In the genomic region with DNA sequence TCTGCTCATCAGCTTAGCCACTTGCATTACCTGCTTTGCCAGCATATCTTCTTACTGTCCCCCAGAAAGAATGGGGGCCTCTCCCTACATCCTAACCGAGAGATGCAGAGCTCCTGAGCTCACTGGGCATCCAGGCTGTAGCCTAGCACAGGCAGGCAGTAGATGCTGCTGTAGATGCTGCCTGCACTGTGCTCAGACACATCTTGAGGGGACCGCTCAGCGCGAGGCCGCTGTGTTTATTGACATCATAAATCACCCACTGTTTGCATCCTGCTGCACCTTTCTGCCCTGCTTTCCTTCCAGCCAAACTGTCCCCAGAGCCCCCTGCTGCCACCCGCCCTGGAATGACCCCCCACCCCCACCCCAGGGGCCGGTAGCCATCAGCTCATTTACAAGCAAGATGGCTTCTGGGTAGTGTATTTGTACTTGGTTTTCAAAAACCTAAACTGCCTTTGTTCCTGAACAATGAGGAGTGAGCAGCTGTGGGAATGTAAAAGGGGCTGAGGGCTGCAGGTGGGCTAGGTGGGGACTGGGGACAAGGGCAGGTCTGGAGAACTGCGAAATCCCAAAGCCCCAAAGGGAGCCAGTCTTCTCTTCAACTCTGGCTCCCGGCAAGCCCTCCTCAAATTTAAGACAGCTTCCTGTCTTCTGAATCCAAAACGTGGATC, we compare ENCODE assay signal across 22 mouse cellular contexts.
DNase-seq lines count a peak whose midpoint lies in the region; ATAC-seq and TF ChIP-seq lines count a peak whose summit lies in the region.
"Had no signal": no experiment of that assay in that cellular context is flagged by ENCODE, and none has a peak within 500 bp of the region (broad histone marks: within the 10 kb centered on the region; RNA-seq: fewer than 3 reads in every experiment).

No protein-coding gene starts in this region.

- H3K27me3 ChIP-seq in kidney, embryonic 15.5 days, result peaks cover 37% of the 10 kb centered on the region
- H3K27me3 ChIP-seq in ES-Bruce4 (ENCODE audit: control insufficient read depth, insufficient read depth, low read length, poor library complexity, severe bottlenecking), result no peaks in the 10 kb centered on the region
- H3K27me3 ChIP-seq in limb, embryonic 10.5 days (ENCODE audit: low read depth, poor library complexity, severe bottlenecking), result peaks cover 100% of the 10 kb centered on the region
- H3K27me3 ChIP-seq: forebrain, embryonic 13.5 days had no signal

- no peak for TF ChIP-seq POLR2A in ES-Bruce4 (IDR thresholded peaks at IDR 0.05; ENCODE audit: insufficient read depth, low read length)

- H3K4me2 ChIP-seq in kidney, embryonic 15.5 days, result no peak overlapping the region
- H3K4me2 ChIP-seq: forebrain, embryonic 13.5 days; heart, embryonic 13.5 days; limb, embryonic 13.5 days; liver, embryonic 11.5 days; lung, embryonic 15.5 days; midbrain, embryonic 13.5 days had no signal

- no peaks in the 10 kb centered on the region for H3K36me3 ChIP-seq in kidney, embryonic 15.5 days
- no peaks in the 10 kb centered on the region for H3K36me3 ChIP-seq in ES-Bruce4 (ENCODE audit: control insufficient read depth, insufficient read depth, low read length, poor library complexity, severe bottlenecking)
- H3K36me3 ChIP-seq in limb, embryonic 10.5 days, result no peaks in the 10 kb centered on the region
- H3K36me3 ChIP-seq: heart, embryonic 13.5 days; limb, embryonic 13.5 days; lung, embryonic 15.5 days; midbrain, embryonic 13.5 days had no signal

- ATAC-seq in kidney, embryonic 15.5 days (replicated peaks; ENCODE audit: low FRiP score), result peak; percentile 52; the same call in 1 of the 2 replicates
- ATAC-seq: forebrain, embryonic 13.5 days; inflammation-experienced regulatory T-cells, adult 6 months; midbrain, embryonic 13.5 days had no signal

- H3K4me3 ChIP-seq in kidney, embryonic 15.5 days (replicated peaks), result no peak overlapping the region
- H3K4me3 ChIP-seq in ES-Bruce4 (ENCODE audit: low read depth, low read length), result no peak overlapping the region
- no peak overlapping the region for H3K4me3 ChIP-seq in limb, embryonic 10.5 days
- H3K4me3 ChIP-seq: forebrain, embryonic 13.5 days; heart, embryonic 13.5 days; limb, embryonic 13.5 days; lung, embryonic 15.5 days; midbrain, embryonic 13.5 days had no signal

- no peak for TF ChIP-seq EP300 in ES-Bruce4 (IDR thresholded peaks at IDR 0.05; ENCODE audit: insufficient read depth, low read depth, low read length)

- H3K4me1 ChIP-seq in kidney, embryonic 15.5 days, result peaks cover 10% of the 10 kb centered on the region; the same call in 1 of the 2 replicates
- peaks cover 4% of the 10 kb centered on the region for H3K4me1 ChIP-seq in ES-Bruce4 (ENCODE audit: control insufficient read depth, insufficient read depth, low read length)
- peaks cover 48% of the 10 kb centered on the region for H3K4me1 ChIP-seq in limb, embryonic 10.5 days
- H3K4me1 ChIP-seq: forebrain, embryonic 13.5 days; midbrain, embryonic 13.5 days had no signal

- no peak for TF ChIP-seq CTCF in ES-Bruce4 (IDR thresholded peaks at IDR 0.05; ENCODE audit: low read depth, low read length)

- H3K27ac ChIP-seq in kidney, embryonic 15.5 days, result no peak overlapping the region
- H3K27ac ChIP-seq in ES-Bruce4 (ENCODE audit: insufficient read depth, low read length), result peak overlapping the region; percentile 72
- H3K27ac ChIP-seq in limb, embryonic 10.5 days, result peak overlapping the region; percentile 72
- H3K27ac ChIP-seq: forebrain, embryonic 13.5 days; heart, embryonic 13.5 days; limb, embryonic 13.5 days; lung, embryonic 15.5 days; midbrain, embryonic 13.5 days had no signal

- H3K9ac ChIP-seq in kidney, embryonic 15.5 days, result no peak overlapping the region
- H3K9ac ChIP-seq in ES-Bruce4 (ENCODE audit: low read depth, poor library complexity, severe bottlenecking), result no peak overlapping the region
- H3K9ac ChIP-seq: forebrain, embryonic 13.5 days; heart, embryonic 13.5 days; limb, embryonic 13.5 days; lung, embryonic 15.5 days; midbrain, embryonic 13.5 days had no signal

- H3K9me3 ChIP-seq in kidney, embryonic 15.5 days (replicated peaks), result no peaks in the 10 kb centered on the region
- no peaks in the 10 kb centered on the region for H3K9me3 ChIP-seq in ES-Bruce4 (replicated peaks; ENCODE audit: control insufficient read depth, insufficient read depth, low read length, poor library complexity, severe bottlenecking)
- no peaks in the 10 kb centered on the region for H3K9me3 ChIP-seq in limb, embryonic 10.5 days (replicated peaks)
- H3K9me3 ChIP-seq: forebrain, embryonic 13.5 days; heart, embryonic 13.5 days; limb, embryonic 13.5 days; lung, embryonic 15.5 days; midbrain, embryonic 13.5 days had no signal

- 30% methylated on average over 10 of the region's 10 CpGs for WGBS in kidney, embryonic 15.5 days
- 11% methylated on average over 10 of the region's 10 CpGs for WGBS in limb, embryonic 10.5 days

- peak; percentile 20 for DNase-seq in embryo, embryonic 10 days (ENCODE audit: low spot score)
- DNase-seq in embryo, embryonic 9.5 days (ENCODE audit: extremely low spot score), result no peak
- no peak for DNase-seq in kidney, postnatal 14 days
- peak; percentile 37 for DNase-seq in limb, embryonic 10.5 days (ENCODE audit: low spot score)
- DNase-seq in B cell, adult 2 months, result no peak
- DNase-seq in urinary bladder, postnatal 14 days (ENCODE audit: low spot score), result no peak
- DNase-seq: adrenal gland, postnatal 10 days; cerebellum, adult 9-10 months; gastrocnemius, postnatal 10 days; heart, postnatal 10 days; kidney, adult 11 months; layer of hippocampus, adult 9-11 months; lung, postnatal 36 days had no signal

Comparison
In these comparisons a context has a peak if more than half of its experiments do, and no peak if none do; other contexts are left out.
1. DNase-seq: peak in embryo, embryonic 10 days (single experiment) and limb, embryonic 10.5 days (single experiment); none in embryo, embryonic 9.5 days (single experiment), kidney, postnatal 14 days (single experiment), B cell, adult 2 months (0 of 2) and urinary bladder, postnatal 14 days (single experiment).